Mouse (Mus musculus) cortical plate, adult 2 months (tissue): ENCODE results near the gene Gm36210. TPM values are rescaled to one million over a fixed set of nuclear protein-coding genes. Genes with fewer than 3 reads are reported as not detected.
A peak's percentile ranks its signal among the peaks of the same experiment; 100 is the strongest.

Experiments used
- H3K27ac ChIP-seq: fragments of 200-500 bp; 2 replicates; pipeline ENCODE4 v1.5.1; 2012; ENCODE audit warnings: low read length, control low read depth, inconsistent platforms; ENCODE audit not compliant: insufficient read depth
- H3K4me1 ChIP-seq: fragments of 200-500 bp; 2 replicates; pipeline ENCODE4 v1.6.1; 2011; ENCODE audit warnings: low read length; ENCODE audit not compliant: control insufficient read depth, insufficient read depth
- H3K4me3 ChIP-seq: fragments of 200-500 bp; 2 replicates; pipeline ENCODE4 v1.5.1; 2011; ENCODE audit warnings: mild to moderate bottlenecking, low read length, control low read depth; ENCODE audit not compliant: insufficient read depth
- CTCF ChIP-seq: fragments of 200-500 bp; IDR thresholded peaks from 2 replicates; pipeline ENCODE4 v1.5.1; 2011; ENCODE audit warnings: mild to moderate bottlenecking, control low read depth, low read length; ENCODE audit not compliant: insufficient read depth; ENCODE audit errors: extremely low read depth
- POLR2A ChIP-seq: fragments of 200-500 bp; IDR thresholded peaks from 2 replicates; pipeline ENCODE4 v1.6.1; 2011; ENCODE audit warnings: mild to moderate bottlenecking, low read length, control low read depth; ENCODE audit not compliant: insufficient read depth; ENCODE audit errors: extremely low read depth
- polyA plus RNA-seq: library from polyadenylated mRNA; depleted of rRNA; stranded (reverse); fragments of >200 nt; gene quantifications from 2 replicates; pipeline ENCODE4 v1.2.3, GENCODE M21; 2012

Gm36210 gene
- polyA plus RNA-seq, 1 experiment: 0.31 TPM

- Histone ChIP-seq H3K27ac (no peak overlapping the region), H3K4me3 (no peak overlapping the region), H3K4me1 (no peaks in the 10 kb centered on the region)
- TF ChIP-seq CTCF (no peak), POLR2A (no peak)
Observed at GRCm38 (mm10) chr7:4937392-4937791, 31.1 kb upstream of the Gm36210 start.

- Histone ChIP-seq H3K27ac (no peak overlapping the region), H3K4me3 (no peak overlapping the region), H3K4me1 (no peaks in the 10 kb centered on the region)
- TF ChIP-seq CTCF (no peak), POLR2A (no peak)
Observed at GRCm38 (mm10) chr7:4936832-4937231, 30.5 kb upstream of the Gm36210 start.

GRCm38 (mm10) chr7:4934160-4934914 is 28.0 kb upstream of the Gm36210 start:
- Histone ChIP-seq H3K4me1 (no peaks in the 10 kb centered on the region), H3K27ac (no peak overlapping the region), H3K4me3 (no peak overlapping the region)
- TF ChIP-seq POLR2A (no peak), CTCF (no peak)

GRCm38 (mm10) chr7:4933103-4933502 is 26.8 kb upstream of the Gm36210 start:
- Histone ChIP-seq H3K4me1 (no peaks in the 10 kb centered on the region), H3K4me3 (no peak overlapping the region), H3K27ac (no peak overlapping the region)
- TF ChIP-seq POLR2A: no peak
- no peak for TF ChIP-seq CTCF

- Histone ChIP-seq H3K4me1 (peaks cover 6% of the 10 kb centered on the region), H3K27ac (no peak overlapping the region), H3K4me3 (no peak overlapping the region)
- TF ChIP-seq CTCF: no peak
- no peak for TF ChIP-seq POLR2A
Observed at GRCm38 (mm10) chr7:4928323-4928722, 22.0 kb upstream of the Gm36210 start.

- Histone ChIP-seq H3K4me1 (peaks cover 6% of the 10 kb centered on the region), H3K27ac (no peak overlapping the region), H3K4me3 (no peak overlapping the region)
- TF ChIP-seq POLR2A (no peak), CTCF (no peak)
Observed at GRCm38 (mm10) chr7:4927711-4928110, 21.4 kb upstream of the Gm36210 start.

- TF ChIP-seq CTCF (no peak), POLR2A (no peak)
- H3K4me1 ChIP-seq: peaks cover 6% of the 10 kb centered on the region
Observed at GRCm38 (mm10) chr7:4926849-4927248, 20.5 kb upstream of the Gm36210 start.

GRCm38 (mm10) chr7:4925441-4926381 is 19.4 kb upstream of the Gm36210 start, which contains the start of gene Ssc5d:
Ssc5d (plus strand) TSS chr7:4925785.
- no peak within 1 kb of the TSS for H3K4me3 ChIP-seq
- H3K27ac ChIP-seq: peak within 1 kb of the TSS; percentile 87
- H3K4me1 ChIP-seq: peaks cover 8% of the 10 kb centered on the region
- TF ChIP-seq CTCF: no peak
- TF ChIP-seq POLR2A: no peak

More at GRCm38 (mm10) chr7:4926849-4927248, 20.5 kb upstream of the Gm36210 start:
- Histone ChIP-seq H3K27ac (no peak overlapping the region), H3K4me3 (no peak overlapping the region)

GRCm38 (mm10) chr7:4924891-4925301 is 18.6 kb upstream of the Gm36210 start:
- peak overlapping the region; percentile 37 for H3K27ac ChIP-seq
- TF ChIP-seq POLR2A (0 out of 2 replicates have a peak, but pooled peaks have one; percentile 7), CTCF (no peak)
- H3K4me3 ChIP-seq: no peak overlapping the region
- H3K4me1 ChIP-seq: peaks cover 8% of the 10 kb centered on the region

GRCm38 (mm10) chr7:4924483-4924882 is 18.2 kb upstream of the Gm36210 start:
- Histone ChIP-seq H3K4me1 (peaks cover 8% of the 10 kb centered on the region), H3K27ac (peak overlapping the region; percentile 87; the same call in 1 of the 2 replicates), H3K4me3 (no peak overlapping the region; the same call in 1 of the 2 replicates)
- no peak for TF ChIP-seq CTCF
